Mouse (Mus musculus): ENCODE results near the gene Gm20604.

Gene Gm20604

DNA sequence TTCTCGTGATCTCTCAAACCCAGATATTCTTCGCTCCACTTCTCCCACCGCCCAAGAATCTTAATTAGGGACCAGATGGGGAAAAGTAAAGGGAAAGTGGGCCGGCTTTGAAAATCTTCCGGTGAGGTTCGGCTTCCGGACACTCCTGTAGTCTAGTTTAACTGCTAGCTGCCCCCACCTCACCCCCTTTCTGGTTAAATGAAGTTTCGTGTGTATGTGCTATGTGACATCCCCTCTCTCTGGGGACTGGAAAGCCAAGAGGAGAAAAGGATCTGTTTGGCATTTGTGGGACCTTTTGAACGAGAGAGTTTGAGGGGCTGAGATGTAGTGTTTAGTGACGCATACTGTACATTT, at the start of gene Gm20604:
Gene Gm20604, minus strand, starts transcription at position 270 of the 354 bp plus-strand sequence.
- DNase-seq: no peak

DNA sequence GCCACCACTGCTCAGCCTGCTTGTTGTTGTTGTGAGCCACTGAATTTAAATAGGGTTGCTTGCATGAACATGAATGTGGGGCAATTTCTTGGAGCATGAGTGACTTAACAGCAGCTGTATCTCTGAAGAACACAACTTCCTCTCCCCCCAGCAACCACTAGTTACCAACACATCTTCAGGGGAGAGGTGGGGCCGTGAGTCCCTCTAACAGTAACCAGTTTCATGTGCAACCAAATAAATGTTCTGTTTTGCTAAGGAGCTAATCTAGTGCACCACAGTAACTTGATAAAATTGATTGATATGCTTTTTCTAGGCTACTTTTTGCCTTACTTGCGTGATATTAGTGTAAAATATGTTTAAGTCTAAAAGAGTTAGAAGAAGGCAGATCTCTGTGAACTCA, 41.1 kb upstream of the Gm20604 start:
- no peak for DNase-seq

DNA sequence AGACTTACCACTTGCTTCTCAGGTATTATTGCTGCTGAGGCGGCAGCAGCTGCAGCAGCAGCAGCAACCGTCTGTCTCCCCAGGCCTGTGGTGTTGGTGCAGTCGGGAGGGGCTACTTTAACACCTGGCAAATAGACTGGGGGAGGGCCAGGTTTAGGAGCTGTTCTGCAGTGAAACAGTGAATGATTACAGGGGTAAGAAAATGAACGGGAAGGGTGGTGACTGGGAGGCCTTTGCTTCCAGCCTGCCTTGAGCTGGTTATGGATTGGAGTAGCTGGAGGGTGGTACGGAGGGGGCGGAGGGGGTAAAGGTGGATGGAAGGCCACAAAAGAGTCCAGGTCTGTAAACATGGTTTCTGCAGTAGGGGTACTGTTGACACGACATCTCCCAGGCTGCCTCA, 29.5 kb upstream of the Gm20604 start:
- DNase-seq: no peak

DNA sequence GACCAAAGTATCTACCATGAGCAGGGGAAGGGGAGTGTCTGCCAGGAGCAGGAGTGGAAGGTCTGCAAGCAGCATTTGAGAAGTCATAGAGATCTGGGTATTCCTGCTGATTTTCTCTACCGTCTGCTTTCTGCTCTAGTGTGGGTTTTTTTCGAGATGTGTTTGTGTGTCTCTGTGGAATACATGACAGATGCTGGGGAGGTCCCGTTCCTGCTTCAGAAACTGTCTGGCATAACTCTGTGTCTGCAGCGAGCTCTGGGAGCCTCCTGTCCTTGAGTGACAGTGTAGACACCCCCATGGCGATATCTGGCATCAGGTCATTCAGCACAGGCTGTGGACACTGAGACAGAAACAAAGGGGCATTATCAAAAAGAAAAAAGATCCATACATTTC, 27.1 kb upstream of the Gm20604 start:
- no peak for DNase-seq

DNA sequence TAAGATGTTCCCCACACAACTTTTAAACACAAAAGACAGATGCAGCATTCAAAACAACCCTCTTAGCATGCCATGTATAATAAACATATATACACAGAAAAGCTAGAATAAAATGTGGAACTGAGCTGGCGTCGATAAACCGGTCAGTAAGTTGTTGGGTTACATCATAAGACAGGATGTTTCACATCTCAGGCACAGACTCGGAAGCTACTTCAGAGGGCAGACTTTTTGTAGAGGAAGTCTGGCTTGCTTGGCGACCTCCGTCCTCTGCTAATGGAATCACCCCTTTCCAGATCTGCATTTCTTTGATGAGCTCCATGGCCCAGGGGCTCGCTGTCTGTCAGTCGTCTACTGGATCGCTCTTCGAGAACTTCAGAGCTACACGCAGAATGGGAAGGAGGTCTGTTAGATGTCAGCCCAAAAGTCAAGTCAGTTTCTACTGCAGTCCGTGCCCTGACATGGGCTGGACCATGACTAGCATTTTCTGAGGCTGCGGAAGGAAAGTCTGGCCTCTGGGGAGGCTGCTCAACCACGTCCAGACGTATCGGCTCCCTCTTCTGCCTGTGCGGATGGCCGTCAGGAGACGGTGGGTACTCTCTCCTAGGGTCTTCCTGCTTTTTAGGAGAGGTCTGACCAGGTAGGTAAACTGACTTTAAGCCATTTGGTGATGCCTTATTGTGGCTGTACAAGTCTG, 26.6 kb upstream of the Gm20604 start:
- DNase-seq: no peak

DNA sequence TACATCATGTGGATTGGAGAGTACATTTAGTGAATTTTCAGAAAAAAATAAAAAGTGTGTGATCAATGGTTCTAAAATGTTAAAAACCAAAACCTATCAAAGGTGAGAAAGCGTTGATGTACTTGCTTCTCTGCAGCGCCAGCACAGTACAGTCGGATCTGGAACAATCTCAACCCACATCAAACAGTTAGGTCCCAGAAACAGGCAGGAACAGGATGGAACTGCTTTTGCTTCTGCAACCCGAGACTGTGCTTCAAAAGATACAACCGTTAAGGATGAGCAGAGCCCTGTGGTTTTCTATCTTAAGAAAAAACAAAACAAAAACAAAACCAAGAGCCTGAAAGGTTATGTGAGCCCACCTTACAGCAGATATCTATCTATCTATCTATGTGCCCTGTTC, 24.4 kb upstream of the Gm20604 start:
- DNase-seq: no peak

DNA sequence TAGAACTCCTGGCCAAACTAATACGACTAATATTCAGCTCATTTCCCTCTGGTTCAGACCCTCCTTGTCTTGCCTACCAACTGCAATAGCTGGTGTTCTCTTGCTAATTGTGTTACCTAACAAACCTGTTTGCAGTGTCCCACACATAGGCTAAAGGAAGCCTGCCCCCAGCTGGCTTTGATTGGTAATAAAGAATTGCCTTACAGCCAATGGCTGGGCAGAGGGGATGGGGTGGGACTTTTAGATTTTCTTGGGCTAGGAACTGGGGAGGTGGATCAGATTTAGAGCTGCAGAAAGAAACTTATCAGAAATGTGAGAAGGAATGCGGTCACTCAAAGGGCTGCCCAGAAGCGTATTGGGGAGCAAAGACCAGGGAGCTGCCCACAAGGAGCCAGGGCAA, 21.0 kb upstream of the Gm20604 start:
- DNase-seq: peak in 1 of 2 experiments; percentile 30

DNA sequence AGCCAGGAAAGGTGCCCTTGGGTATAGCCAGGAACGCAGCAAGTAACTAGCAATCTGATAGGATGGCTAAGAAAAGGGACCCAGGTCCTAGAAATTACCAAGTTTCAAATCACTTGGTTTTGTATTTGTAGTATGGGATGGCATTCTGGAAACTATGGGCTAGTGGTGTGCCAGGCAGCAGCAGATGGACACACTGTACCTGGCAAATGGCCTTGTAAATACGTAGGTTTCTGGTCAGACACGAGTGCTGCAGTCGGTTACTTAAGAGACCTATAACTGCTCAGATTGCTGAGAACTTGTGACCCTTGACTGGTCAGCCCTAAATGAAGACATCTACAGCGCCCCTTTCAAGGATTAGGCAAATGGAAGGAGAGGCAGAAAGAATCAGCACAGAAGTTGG, 19.7 kb upstream of the Gm20604 start:
- DNase-seq: no peak

DNA sequence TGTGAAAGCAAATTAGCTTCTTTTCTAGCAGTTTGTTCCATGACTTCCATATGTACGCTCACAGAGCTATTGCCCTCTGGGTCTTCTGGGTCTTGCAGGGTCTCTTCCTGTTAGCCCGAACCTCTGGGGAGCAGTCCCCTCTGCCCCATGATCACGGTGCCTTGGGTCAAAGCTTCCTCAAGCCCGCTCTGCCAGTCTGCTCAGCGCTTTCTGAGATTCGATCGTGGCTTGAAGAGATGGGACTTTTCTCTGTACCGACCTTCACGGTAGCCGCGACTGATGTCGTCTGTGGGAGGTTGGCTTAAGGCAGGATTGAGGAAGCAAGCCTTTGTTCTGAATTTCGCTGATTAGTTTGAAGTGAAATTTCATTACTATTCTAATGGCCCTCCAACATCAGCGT, 17.6 kb upstream of the Gm20604 start:
- no peak for DNase-seq

DNA sequence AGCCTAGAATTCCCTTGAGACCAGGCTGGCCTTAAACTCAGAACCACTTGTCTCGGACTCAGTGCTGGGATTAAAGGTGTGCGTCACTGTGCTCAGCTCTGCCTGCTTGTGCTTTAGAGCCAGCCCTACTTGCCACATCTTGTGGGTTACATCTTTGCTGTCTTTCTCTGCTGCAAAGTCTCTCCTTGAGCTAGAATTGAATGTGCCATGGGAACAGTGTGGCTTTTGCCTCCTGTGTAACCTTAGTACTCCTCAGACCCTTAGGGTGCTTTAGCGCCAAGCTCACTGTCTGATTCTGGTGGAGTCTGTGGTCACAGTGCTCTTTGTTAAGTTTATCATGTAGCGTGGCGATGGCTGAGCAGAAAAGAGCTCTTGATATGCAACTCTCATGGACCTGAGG, 14.2 kb upstream of the Gm20604 start:
- no peak for DNase-seq

DNA sequence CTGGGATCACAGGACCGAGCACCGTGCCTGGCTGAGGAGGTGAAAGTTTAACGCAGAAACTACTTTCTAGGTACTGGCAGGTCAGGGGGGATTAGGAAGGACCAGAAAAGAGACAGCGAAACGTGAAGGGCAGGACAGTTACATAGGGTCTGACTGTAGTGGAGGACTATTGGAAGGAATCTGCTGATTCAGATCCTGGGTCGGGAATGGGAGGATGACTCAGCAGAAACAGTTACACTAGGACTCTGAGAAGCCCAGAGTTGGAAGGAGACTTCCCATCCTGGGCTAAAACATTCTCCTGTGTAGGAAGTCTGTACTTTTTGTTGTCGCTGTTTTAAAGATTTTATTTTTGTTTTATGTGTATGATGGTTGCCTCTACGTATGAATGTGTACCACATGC, 13.1 kb upstream of the Gm20604 start:
- DNase-seq: no peak

DNA sequence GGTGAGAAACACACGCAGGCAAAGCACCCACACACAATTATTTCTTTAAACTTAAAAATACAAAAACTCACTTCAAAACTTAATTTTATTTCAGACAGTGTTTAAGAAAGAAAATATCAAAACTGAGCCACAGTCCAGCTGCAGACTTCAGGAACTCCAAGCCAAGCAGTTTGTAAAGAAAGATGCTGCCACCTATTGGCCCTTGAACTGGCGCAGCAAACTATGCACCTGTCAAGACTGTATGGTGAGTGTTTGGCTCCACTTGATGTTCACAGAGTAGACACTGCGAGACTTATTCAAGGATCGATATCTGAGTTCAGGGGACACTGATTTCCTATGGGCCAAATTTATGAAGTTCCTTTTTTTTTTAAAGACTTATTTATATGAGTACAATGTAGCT, 10.5 kb upstream of the Gm20604 start:
- DNase-seq: no peak

DNA sequence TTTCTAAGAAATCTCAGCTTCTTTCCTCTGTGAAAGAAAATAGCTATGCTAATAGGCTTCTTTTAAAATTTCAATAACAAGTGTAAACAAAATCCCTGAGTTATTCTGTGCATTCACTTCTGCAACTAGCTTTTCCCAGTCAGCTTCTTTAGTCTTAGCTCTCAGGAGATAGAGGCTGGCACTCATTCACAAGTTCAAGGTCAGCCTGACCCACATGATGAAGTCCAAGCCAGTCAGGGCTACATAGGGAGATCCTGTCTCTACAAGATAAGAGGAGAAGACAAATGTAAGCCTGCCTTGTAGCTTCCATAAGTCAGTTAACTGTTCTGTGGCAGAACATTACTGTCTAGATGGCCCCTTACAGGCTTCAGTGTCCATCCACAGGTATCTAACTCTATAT, 5.2 kb upstream of the Gm20604 start:
- no peak for DNase-seq

DNA sequence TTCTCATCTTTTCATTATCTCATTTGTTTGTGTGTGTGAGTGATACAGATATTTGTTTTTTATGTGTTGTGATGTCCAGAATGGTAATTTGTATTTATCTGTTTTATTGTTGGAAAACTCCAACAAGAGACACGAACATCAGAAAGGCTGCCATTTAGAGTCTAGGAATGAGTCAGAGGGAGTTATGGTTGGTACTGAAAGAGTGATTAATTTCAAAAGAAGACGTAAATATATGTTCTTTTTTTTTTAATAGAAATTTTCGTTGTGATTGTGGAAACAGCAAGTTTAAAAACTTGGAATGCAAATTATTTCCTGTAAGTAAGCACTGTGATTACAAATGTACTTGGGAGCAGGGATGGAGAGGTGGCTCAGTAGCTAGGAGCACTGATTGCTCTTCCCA, 3.2 kb upstream of the Gm20604 start:
- no peak for DNase-seq

DNA sequence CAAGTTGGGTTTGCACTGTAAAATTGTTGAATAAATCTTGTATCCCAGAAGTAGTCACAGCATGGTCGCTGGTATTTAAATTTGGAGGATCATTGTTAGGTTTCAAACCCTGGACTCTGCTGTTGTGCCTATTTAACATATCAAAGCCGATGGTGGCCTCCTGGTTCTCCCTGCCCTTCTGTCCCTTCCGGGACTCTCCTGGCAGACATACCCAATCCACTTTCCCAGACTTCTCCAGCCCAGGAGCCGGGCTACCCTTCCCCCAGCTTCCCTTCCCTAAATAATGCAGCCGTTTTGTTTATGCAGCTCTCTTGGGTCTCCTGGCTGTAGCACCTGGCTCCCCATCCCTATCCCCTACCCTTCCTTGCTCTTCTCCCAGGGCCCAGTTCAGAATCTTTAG, 464 bp upstream of the Gm20604 start:
- DNase-seq: peak in 1 of 2 experiments; percentile 26

DNA sequence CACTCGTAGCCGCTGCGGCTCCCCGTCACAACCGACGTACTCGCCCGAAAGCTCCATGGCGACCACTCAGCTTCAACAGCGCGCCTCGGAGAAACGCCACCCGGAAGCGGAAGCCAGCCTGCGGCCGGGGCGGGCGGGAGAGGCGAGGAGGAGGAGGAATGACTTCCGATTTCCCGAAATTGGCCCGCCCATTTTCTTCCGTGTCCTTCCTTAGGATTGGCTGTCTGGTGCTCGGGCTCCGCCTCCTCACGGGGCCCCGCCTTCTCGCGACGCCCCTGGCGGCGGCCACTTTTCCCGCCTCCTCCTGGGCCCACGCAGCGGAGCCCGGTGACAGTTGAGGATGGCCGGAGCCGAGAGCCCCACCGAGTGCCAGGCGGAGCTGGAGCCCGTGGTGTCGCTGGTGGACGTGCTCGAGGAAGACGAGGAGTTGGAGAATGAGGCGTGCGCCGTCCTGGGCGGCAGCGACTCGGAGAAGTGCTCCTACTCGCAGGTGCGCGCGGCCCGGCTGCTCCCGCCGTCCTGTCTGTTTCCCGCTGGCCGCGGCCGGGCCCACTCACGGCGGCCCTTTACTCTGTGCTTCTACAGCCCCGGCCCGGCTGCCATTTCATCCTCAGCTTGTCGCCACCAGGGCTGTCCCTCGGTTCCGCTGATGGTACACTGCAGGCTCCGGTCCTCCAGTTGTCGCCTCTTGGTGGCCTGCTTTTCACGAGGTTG, 626 bp downstream of the Gm20604 start, which contains the start of the genes Gm28051, Gon7 and Ubr7:
Gene Gm28051, minus strand, starts transcription at position 77 of the 714 bp plus-strand sequence.
Gene Gon7, minus strand, starts transcription at position 115 of the 714 bp plus-strand sequence.
Gene Ubr7, plus strand, starts transcription at position 279 of the 714 bp plus-strand sequence.
- peak; percentile 97 to 98 for DNase-seq

DNA sequence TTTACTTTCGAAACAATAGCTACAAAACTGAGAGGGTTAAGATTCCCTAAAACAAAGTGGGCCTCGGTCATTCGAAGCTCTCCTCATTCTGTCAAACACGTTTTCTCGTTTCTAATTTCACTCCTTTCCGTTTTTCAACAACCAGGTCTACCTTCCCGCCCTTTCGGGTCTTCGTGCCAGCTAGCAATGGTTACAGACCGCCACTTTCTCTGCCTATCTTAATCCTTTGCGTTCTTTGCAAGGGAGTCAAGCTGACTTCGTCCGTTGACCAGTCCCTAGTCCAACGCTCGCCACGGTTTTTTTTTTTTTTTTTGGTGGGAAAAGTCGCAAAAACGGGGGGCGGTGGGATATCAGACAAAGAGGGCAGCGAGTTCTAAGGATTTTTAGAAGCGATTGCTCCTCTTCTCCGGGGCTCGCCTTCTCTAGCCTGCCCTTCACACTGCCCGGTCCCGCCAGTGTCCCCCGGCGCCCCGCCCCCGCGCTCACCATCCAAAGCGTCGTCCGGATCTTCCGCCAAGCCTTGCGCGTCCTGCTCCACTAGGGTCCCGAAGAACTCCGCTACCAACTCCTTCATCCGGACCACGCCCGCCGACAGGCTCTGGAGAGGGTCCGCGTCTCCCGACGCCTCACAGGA, 1.3 kb downstream of the Gm20604 start:
- DNase-seq: peak in 1 of 2 experiments; percentile 19

DNA sequence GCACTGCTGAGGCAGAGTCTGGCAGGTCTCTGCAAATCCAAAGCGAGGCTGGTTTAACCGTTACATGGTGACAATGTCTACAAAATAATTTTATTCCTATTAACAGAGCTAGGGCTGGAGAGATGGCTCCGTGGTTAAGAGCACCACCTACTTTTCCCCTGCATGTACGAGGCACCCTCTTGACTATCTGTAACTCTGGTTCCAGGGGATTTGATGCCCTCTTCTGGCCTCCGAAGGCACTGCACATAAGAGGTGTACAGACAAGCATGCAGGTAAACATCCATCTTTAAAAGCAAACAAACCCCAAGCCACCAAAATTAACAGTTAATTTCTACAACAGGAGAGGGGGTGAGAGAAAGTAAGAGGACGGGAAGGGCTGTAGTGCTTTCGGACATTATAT, 2.2 kb downstream of the Gm20604 start:
- peak; percentile 36 to 64 for DNase-seq

DNA sequence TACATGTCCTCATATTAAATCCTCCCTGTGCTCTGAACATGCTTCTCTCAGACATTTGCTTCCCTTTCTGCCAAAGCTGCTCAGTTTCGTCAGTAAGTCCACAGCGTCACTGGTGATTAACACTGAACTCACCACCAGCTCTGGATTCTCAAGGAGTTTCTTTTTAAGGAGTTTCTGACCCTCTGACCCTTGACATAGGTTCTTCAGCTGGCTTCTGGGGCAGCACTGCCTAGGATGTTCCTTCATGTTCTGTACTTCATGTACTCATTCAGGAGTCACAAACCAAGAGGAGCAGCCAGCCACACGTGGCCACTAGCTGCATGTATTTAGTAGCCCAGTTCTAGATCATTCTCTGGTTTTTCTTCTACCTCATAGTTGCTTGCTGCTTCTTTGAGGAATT, 10.2 kb downstream of the Gm20604 start:
- DNase-seq: no peak

DNA sequence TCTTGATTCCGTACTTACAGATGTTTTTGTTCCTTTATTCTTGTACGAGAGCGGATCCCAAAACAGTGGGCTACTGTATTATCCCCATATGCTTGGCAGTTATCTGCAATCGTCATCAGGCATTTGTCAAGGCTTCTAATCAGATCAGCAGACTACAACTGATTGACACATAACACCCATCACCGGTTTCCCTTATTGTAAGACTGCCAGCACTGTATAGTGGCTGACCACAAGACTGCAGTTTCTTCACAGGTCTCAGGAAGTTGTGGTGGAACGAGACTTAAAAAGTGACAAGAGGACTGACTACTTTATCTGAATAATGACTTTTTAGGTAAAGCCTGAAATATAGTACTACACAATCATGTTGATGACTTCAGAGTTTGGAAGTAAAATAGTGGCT, 13.6 kb downstream of the Gm20604 start:
- peak in 1 of 2 experiments; percentile 29 for DNase-seq

DNA sequence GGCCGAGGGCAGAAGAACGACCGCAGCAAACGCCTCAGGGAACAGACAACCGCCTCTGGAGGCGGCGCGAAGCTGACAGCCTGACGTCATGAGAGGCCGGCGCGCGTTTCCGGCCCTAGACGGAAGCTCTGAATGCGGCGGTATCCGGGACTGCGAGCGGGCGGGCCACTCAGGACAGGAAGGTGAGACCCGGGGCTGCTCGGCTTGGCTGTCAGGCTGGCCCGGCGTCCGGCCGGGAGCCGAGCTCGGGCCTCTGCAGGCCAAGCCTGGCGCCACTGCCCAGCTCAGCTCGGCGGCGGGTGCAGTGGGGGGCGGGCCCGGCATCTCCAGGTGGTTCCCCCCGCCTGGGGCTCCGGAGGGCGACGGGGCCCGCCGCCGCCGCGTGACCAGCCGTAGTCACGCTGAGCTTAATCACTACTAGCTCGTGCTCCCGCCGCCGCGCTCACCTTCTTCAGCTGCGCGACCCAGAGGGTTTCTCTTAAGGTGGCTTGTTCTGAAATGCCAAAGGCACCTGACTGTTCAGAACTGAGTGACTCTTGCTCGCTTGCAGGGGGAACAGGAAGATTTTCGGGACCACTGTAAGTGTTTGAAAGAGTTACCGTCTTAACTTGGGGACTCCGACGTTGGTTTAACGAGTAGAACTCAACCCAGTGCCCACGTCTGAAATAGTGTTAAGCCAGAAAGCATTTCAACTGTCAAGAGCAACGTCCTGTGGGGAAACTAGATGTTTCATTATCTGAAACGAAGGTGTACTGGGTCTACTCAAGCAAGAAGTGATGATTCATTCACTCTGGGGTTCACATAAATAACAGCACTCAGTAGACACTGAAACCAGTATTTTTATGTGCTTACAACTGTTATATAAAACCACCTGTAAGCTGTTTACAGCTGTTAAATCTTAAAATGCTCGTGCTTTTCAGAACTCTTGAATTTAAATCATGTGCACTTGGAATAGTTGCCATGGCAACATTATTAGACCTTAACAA, 14.6 kb downstream of the Gm20604 start, which contains the start of the genes Moap1 and Tmem251:
Gene Moap1, minus strand, starts transcription at position 73 of the 986 bp plus-strand sequence.
Gene Tmem251, plus strand, starts transcription at position 174 of the 986 bp plus-strand sequence.
- DNase-seq: peak; percentile 93 to 94

DNA sequence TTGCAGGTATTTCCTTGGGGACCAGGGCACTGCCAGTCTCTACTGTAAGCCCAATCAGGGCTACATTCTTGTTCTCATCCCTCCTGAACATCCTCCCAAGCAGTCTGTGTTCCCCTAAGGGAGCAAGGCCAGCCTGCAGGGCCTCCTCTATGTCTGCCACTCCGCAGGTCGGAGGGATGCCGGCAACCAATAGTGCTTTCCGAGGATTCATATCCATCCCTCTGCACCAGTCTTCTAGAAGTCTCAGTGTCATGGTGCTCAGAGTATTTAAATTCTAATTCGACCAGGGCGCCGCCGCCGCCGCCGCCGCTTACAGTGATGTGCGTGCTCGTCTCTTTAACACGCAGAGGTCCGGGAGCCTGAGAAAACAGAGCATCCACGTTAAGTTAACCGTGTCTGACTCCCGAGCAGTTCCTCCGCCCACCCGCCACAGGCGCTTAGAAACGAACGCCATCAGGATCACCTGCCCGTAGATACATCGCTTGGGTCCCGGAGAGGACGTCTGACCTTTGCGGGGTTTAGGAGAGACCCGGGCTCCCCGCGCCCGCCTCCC, 15.4 kb downstream of the Gm20604 start:
- no peak for DNase-seq
